8 mouse cellular contexts compared by ENCODE assay signal in the genomic region with DNA sequence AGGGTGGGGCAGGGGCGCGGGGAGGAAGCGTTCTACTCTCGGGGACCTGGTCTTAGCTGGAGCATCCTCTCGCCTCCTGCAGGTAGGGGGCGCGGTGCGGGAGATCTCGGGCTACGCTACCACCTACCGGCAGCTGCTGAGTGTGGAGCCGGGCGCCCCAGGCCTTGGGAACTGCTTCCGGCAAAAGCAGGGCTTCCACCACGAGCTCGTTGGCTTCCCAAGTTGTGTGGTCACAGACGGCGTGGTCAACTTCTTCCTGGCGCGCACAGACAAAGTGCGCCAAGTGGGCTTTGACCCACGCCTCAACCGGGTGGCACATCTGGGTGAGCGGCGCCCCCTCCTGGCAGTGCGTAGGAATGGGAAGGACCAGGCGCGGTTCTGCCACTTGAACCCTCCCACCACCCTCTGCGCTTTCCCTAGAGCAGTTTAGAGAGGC. TPM values are rescaled to one million over a fixed set of nuclear protein-coding genes. Genes with fewer than 3 reads are reported as not detected.
DNase-seq lines count a peak whose midpoint lies in the region; ATAC-seq lines count a peak whose summit lies in the region.

No protein-coding gene starts in this region.

- peak overlapping the region; percentile 67 for H3K4me2 ChIP-seq in intestine, embryonic 16.5 days (ENCODE audit: low read depth, low read length)
- peak overlapping the region; percentile 83 for H3K4me2 ChIP-seq in liver, embryonic 15.5 days

- no peak overlapping the region for H3K27ac ChIP-seq in intestine, embryonic 16.5 days (ENCODE audit: low read length)
- no peak overlapping the region for H3K27ac ChIP-seq in liver, embryonic 15.5 days (replicated peaks)

- peaks cover 18% of the 10 kb centered on the region for H3K4me1 ChIP-seq in intestine, embryonic 16.5 days (ENCODE audit: control insufficient read depth, insufficient read depth, low read length)
- peaks cover 46% of the 10 kb centered on the region for H3K4me1 ChIP-seq in liver, embryonic 15.5 days (replicated peaks)

- H3K27me3 ChIP-seq in intestine, embryonic 16.5 days (replicated peaks; ENCODE audit: control insufficient read depth, insufficient read depth, low read length), result peaks cover 6% of the 10 kb centered on the region; the same call in 1 of the 2 replicates
- peaks cover 76% of the 10 kb centered on the region for H3K27me3 ChIP-seq in liver, embryonic 15.5 days

- H3K9ac ChIP-seq in intestine, embryonic 16.5 days (ENCODE audit: low read depth, low read length), result peak overlapping the region; percentile 41
- peak overlapping the region; percentile 40; the same call in 1 of the 2 replicates for H3K9ac ChIP-seq in liver, embryonic 15.5 days

- no peaks in the 10 kb centered on the region; the same call in 1 of the 2 replicates for H3K36me3 ChIP-seq in intestine, embryonic 16.5 days (ENCODE audit: control insufficient read depth, insufficient read depth, low read length)
- peaks cover 14% of the 10 kb centered on the region for H3K36me3 ChIP-seq in liver, embryonic 15.5 days (replicated peaks)

- H3K4me3 ChIP-seq in intestine, embryonic 16.5 days (ENCODE audit: low read length), result peak overlapping the region; percentile 41
- peak overlapping the region; percentile 56 for H3K4me3 ChIP-seq in liver, embryonic 15.5 days (replicated peaks)

- no peaks in the 10 kb centered on the region for H3K9me3 ChIP-seq in intestine, embryonic 16.5 days (ENCODE audit: control insufficient read depth, low read length)
- H3K9me3 ChIP-seq in liver, embryonic 15.5 days (replicated peaks), result no peaks in the 10 kb centered on the region

- DNase-seq in left cerebral cortex, postnatal 25 days (ENCODE audit: low spot score in 2 of 2), result peak; percentile 58 to 66
- no peak for DNase-seq in left cerebral cortex, adult 8-10 months (ENCODE audit: low spot score in 2 of 2)
- DNase-seq in cerebellum, postnatal 25 days, result peak; percentile 64 to 70
- peak; percentile 82 for DNase-seq in neural tube, embryonic 10.5 days (ENCODE audit: extremely low spot score, low spot score)
- peak; percentile 80 for DNase-seq in testis, postnatal 14 days (ENCODE audit: low spot score)

- WGBS in intestine, embryonic 16.5 days, result 2% methylated on average over 29 of the region's 29 CpGs
- WGBS in liver, embryonic 15.5 days (ENCODE audit: insufficient replicate concordance), result 2% methylated on average over 29 of the region's 29 CpGs

- intact Hi-C loops in left cerebral cortex, postnatal 25 days (cut with DNase I), result no loop called here

- ATAC-seq in granulocyte monocyte progenitor cell, adult 5-6 weeks (replicated peaks; ENCODE audit: poor library complexity, severe bottlenecking), result peak; percentile 76
- peak; percentile 66 for ATAC-seq in intestine, embryonic 16.5 days
- ATAC-seq in liver, embryonic 15.5 days (ENCODE audit: insufficient read depth), result peak; percentile 66

RNA-seq across cellular contexts. Expression of a gene that starts 5.8 kb away (rescaled TPM):
- 100 to 1,000 TPM; 111 to 116 TPM for total RNA-seq in left cerebral cortex, postnatal 25 days (2021)
- total RNA-seq in left cerebral cortex, adult 8-10 months (2022), result 100 to 1,000 TPM; 105 to 118 (median 112) TPM
- 288 and 308 TPM in 2 replicates for total RNA-seq in granulocyte monocyte progenitor cell, adult 5-6 weeks (2014; fragmentation: Nextera tagmentation)
- total RNA-seq in granulocyte monocyte progenitor cell, adult 5-6 weeks (2017), result 141 and 161 TPM in 2 replicates
- polyA plus RNA-seq in intestine, embryonic 16.5 days (2015; fragmentation: Nextera tagmentation; extraction: Ambion mirVana), result 65.6 and 66.7 TPM in 2 replicates
- 19.3 and 21.0 TPM in 2 replicates for polyA plus RNA-seq in liver, embryonic 15.5 days (2015; fragmentation: Nextera tagmentation; extraction: Ambion mirVana)

RNA-seq across cellular contexts. Expression of a gene that starts 9.6 kb away (rescaled TPM):
- total RNA-seq in left cerebral cortex, postnatal 25 days (2021), result 1 to 10 TPM; 2.4 to 4.1 TPM
- total RNA-seq in left cerebral cortex, adult 8-10 months (2022), result 1 to 10 TPM; 5.8 to 7.4 (median 6.9) TPM
- total RNA-seq in granulocyte monocyte progenitor cell, adult 5-6 weeks (2014; fragmentation: Nextera tagmentation), result 0.15 TPM in 1 of 2 replicates, not detected in the other
- total RNA-seq in granulocyte monocyte progenitor cell, adult 5-6 weeks (2017), result 0.26 and 0.88 TPM in 2 replicates
- polyA plus RNA-seq in intestine, embryonic 16.5 days (2015; fragmentation: Nextera tagmentation; extraction: Ambion mirVana), result 1.0 and 1.1 TPM in 2 replicates
- polyA plus RNA-seq in liver, embryonic 15.5 days (2015; fragmentation: Nextera tagmentation; extraction: Ambion mirVana), result 2.1 and 3.2 TPM in 2 replicates

RNA-seq across cellular contexts. Expression of a gene that starts 19.0 kb away (rescaled TPM):
- total RNA-seq in left cerebral cortex, postnatal 25 days (2021), result 100 to 1,000 TPM; 142 to 156 TPM
- total RNA-seq in left cerebral cortex, adult 8-10 months (2022), result 100 to 1,000 TPM; 153 to 178 (median 174) TPM
- total RNA-seq in granulocyte monocyte progenitor cell, adult 5-6 weeks (2014; fragmentation: Nextera tagmentation), result 3.2 TPM in 1 of 2 replicates, not detected in the other
- 0.15 and 0.95 TPM in 2 replicates for total RNA-seq in granulocyte monocyte progenitor cell, adult 5-6 weeks (2017)
- 44.7 and 46.3 TPM in 2 replicates for polyA plus RNA-seq in intestine, embryonic 16.5 days (2015; fragmentation: Nextera tagmentation; extraction: Ambion mirVana)
- polyA plus RNA-seq in liver, embryonic 15.5 days (2015; fragmentation: Nextera tagmentation; extraction: Ambion mirVana), result 5.4 and 5.8 TPM in 2 replicates

RNA-seq across cellular contexts. Expression of a gene that starts 24.7 kb away (rescaled TPM):
- total RNA-seq in left cerebral cortex, postnatal 25 days (2021), result 100 to 1,000 TPM; 210 TPM
- total RNA-seq in left cerebral cortex, adult 8-10 months (2022), result 100 to 1,000 TPM; 211 to 218 (median 216) TPM
- total RNA-seq in granulocyte monocyte progenitor cell, adult 5-6 weeks (2014; fragmentation: Nextera tagmentation), result 51.9 and 54.4 TPM in 2 replicates
- total RNA-seq in granulocyte monocyte progenitor cell, adult 5-6 weeks (2017), result 17.9 and 19.9 TPM in 2 replicates
- 54.4 and 56.9 TPM in 2 replicates for polyA plus RNA-seq in intestine, embryonic 16.5 days (2015; fragmentation: Nextera tagmentation; extraction: Ambion mirVana)
- 16.7 and 16.9 TPM in 2 replicates for polyA plus RNA-seq in liver, embryonic 15.5 days (2015; fragmentation: Nextera tagmentation; extraction: Ambion mirVana)

RNA-seq across cellular contexts. Expression of a gene that starts 40.5 kb away (rescaled TPM):
- 10 to 100 TPM; 95.2 to 95.6 TPM for total RNA-seq in left cerebral cortex, postnatal 25 days (2021)
- total RNA-seq in left cerebral cortex, adult 8-10 months (2022), result 100 to 1,000 TPM; 104 to 112 (median 106) TPM
- total RNA-seq in granulocyte monocyte progenitor cell, adult 5-6 weeks (2014; fragmentation: Nextera tagmentation), result 12.1 and 13.6 TPM in 2 replicates
- total RNA-seq in granulocyte monocyte progenitor cell, adult 5-6 weeks (2017), result 7.6 and 13.8 TPM in 2 replicates
- 40.3 and 44.5 TPM in 2 replicates for polyA plus RNA-seq in intestine, embryonic 16.5 days (2015; fragmentation: Nextera tagmentation; extraction: Ambion mirVana)
- 41.9 and 45.1 TPM in 2 replicates for polyA plus RNA-seq in liver, embryonic 15.5 days (2015; fragmentation: Nextera tagmentation; extraction: Ambion mirVana)

Comparison
In these comparisons a context has a peak if more than half of its experiments do, and no peak if none do; other contexts are left out.
1. DNase-seq: peak in left cerebral cortex, postnatal 25 days (2 of 2), cerebellum, postnatal 25 days (2 of 2), neural tube, embryonic 10.5 days (single experiment) and testis, postnatal 14 days (single experiment); none in left cerebral cortex, adult 8-10 months (0 of 2).
2. RNA of a gene that starts 19.0 kb away (total RNA-seq): 153 to 178 TPM in left cerebral cortex, adult 8-10 months and 142 to 156 TPM in left cerebral cortex, postnatal 25 days; 0.15 to 3.2 TPM in granulocyte monocyte progenitor cell, adult 5-6 weeks; every median in the first group is over 10 times any median in the second.
3. Peak in every context shown above with its lines, with median percentiles within 50 percentile points of each other: ATAC-seq.